Mouse (Mus musculus): ENCODE data around the gene Gm10382.

DNA sequence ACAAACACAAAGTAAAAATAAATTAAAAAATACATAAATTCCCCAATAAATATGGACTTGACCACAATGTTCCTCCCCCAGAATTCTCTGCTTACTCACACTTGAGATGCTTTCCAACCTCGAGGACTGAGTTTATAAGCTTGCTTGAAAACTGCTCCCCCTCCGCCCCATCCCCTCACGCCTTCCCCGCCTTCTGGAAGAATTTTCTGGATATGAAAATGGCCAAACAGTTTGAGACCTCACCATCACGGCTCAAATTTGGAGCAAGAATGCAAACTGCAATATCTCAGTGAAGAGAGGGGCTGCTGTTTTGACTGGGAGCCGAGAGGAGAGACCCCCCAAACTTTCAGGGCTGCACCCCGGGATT lies 15.4 kb downstream of the Gm10382 start:
- TF ChIP-seq CTCF (IDR thresholded peaks at IDR 0.05; ENCODE audit: control insufficient read depth, insufficient read depth, insufficient read length) (no peak), MYOD1 (IDR thresholded peaks at IDR 0.05; ENCODE audit: control insufficient read depth, insufficient read length, low read depth) (no peak)
